Mouse (Mus musculus) brown adipose tissue, adult 24 weeks (tissue): ENCODE results near the gene Tjp1. TPM values are rescaled to one million over a fixed set of nuclear protein-coding genes. Genes with fewer than 3 reads are reported as not detected.

Experiments used
- H3K27ac ChIP-seq: fragments of 200-500 bp; replicated peaks from 2 replicates; pipeline ENCODE4 v1.5.1; 2012; ENCODE audit warnings: low read depth, mild to moderate bottlenecking, low read length
- H3K4me1 ChIP-seq: fragments of 200-500 bp; 2 replicates; pipeline ENCODE4 v1.6.1; 2012; ENCODE audit warnings: low read length, mixed read lengths; ENCODE audit not compliant: control insufficient read depth, insufficient read depth, insufficient read length
- H3K4me3 ChIP-seq: fragments of 200-500 bp; 2 replicates; pipeline ENCODE4 v1.5.1; 2012; ENCODE audit warnings: low read depth, mild to moderate bottlenecking, low read length, moderate library complexity; ENCODE audit not compliant: insufficient read depth
- polyA plus RNA-seq: library from polyadenylated mRNA; stranded (reverse); fragments of >200 nt; gene quantifications from 2 replicates; pipeline ENCODE4 v1.2.4, GENCODE M21; 2012; ENCODE audit not compliant: missing spikeins, insufficient read depth, insufficient read length

Tjp1 gene
- polyA plus RNA-seq, 1 experiment = 19.3 TPM

DNA sequence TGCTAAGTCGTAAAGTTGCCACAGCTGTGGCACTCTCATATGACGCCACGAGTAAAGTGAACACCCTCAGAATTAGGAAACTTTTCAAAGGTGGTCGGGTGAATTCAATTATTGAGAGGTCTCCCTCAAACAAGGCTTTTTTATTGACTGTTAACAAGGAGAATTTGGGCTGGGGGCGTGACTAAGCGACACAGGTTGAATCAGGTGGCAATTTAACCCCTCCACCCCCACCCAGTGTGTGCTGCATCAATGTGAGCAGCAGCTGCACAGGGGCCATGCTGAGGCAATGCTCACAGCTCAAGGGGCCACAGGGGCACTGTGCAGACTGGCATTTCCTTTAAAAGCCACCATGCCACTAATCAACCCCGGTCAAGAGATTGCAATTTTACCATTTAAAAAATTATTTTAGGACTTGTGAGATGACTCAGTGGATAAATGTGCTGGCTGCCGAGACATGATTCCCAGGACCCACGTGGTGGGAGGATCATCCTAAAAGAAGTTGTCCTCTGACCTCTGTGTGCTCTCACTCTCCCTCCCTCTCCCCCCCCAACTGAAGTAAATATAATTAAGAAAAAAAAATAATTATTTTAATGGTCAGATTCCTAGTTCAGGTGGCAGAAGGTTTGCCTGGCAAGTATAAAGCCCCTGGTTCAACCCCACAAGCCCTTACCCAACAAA lies 96.4 kb downstream of the Tjp1 start:
- no peak overlapping the region for H3K4me3 ChIP-seq
- H3K4me1 ChIP-seq = peaks cover 5% of the 10 kb centered on the region
- H3K27ac ChIP-seq = no peak overlapping the region

- H3K4me3 ChIP-seq = no peak overlapping the region
- H3K27ac ChIP-seq = peak overlapping the region; percentile 31; the same call in 1 of the 2 replicates
- peaks cover 5% of the 10 kb centered on the region for H3K4me1 ChIP-seq
Observed at GRCm38 (mm10) chr7:65430401-65430800, 97.2 kb downstream of the Tjp1 start.

- no peak overlapping the region for H3K27ac ChIP-seq
- no peak overlapping the region for H3K4me3 ChIP-seq
- peaks cover 19% of the 10 kb centered on the region for H3K4me1 ChIP-seq
Observed at GRCm38 (mm10) chr7:65424519-65424918, 103.1 kb downstream of the Tjp1 start.

DNA sequence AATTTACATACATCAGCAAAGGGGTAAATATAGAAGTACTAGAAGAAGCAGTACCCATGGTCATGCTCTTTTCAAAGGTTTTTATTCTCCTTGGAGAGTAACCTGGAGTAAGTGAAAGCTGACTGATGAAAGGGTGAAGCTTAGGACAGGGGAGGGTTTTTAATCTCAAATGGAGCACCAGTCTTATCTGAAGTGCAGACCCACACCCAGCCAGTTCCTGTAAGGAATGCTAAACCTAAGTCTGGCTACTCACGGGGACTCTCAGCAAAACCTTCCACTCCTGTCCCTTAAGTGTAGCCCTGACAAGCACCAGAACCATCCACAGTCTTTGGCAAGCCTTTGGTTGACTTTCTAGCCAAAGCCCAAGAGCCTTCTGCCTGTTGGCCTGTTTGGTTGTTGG lies 105.1 kb downstream of the Tjp1 start:
- Histone ChIP-seq H3K27ac (no peak overlapping the region), H3K4me1 (peaks cover 31% of the 10 kb centered on the region)

DNA sequence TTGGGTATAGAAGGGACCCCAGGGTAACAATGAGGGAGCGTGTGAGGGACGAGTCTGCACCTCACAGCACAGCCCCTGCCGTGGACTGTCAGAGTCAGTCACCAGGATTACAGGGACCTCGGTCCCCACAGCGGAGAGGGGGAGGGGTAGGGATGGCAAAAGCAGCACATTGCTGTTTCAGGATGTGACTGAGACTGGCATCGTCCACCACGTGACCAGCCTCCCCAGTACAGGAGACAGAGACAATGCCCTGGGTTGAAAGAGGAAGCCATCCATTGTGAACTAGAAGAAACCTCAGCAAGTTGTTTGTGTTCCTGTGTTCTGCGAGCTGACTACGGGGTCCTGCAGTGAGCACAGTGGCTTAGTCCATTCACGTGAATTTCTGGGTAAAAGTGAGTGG lies 106.1 kb downstream of the Tjp1 start:
- Histone ChIP-seq H3K4me3 (no peak overlapping the region), H3K4me1 (peaks cover 37% of the 10 kb centered on the region), H3K27ac (0 out of 2 replicates have a peak overlapping the region, but pooled peaks have one; percentile 14)

More for the DNA sequence above, 105.1 kb downstream of the Tjp1 start:
- no peak overlapping the region for H3K4me3 ChIP-seq

DNA sequence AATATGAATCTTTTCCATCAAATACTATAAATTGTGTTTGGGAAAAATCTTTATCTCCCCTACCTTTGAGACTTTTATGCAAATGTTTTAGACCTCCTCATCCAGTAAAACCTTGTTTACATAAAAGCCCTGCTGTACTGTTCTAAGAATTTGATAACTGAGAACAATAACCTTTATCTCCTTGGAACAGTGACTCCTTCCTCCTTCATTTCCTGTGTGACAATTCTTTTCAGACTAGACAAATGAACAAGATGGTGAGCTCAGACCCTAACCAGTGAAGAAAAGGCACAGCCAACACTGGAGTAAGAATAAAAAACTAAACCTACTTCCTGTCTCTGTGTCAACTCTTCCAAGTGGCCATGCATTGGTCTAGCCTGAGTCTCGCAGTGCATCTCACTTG lies 107.7 kb downstream of the Tjp1 start:
- Histone ChIP-seq H3K4me1 (peaks cover 40% of the 10 kb centered on the region), H3K4me3 (no peak overlapping the region), H3K27ac (0 out of 2 replicates have a peak overlapping the region, but pooled peaks have one; percentile 14)

DNA sequence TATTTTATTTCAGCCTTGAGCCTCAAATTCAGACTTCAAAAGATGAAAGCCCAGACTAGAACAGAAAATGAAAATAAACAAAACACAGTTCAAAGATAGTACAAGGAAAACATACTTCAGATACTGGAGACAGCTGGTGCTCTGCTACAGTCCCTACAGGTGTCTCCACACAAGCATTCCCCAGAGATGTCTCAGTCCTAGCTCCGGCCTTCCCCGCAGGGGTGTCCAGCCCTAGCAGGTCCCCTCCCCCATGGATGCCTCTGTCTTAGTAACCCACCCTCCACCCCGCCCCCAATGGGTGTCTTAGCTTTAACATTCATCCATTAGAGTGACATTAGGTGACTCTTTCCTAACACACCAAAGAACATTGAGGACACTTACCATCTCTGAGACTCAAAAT lies 108.6 kb downstream of the Tjp1 start:
- Histone ChIP-seq H3K4me3 (no peak overlapping the region), H3K4me1 (peaks cover 37% of the 10 kb centered on the region), H3K27ac (0 out of 2 replicates have a peak overlapping the region, but pooled peaks have one; percentile 18)

DNA sequence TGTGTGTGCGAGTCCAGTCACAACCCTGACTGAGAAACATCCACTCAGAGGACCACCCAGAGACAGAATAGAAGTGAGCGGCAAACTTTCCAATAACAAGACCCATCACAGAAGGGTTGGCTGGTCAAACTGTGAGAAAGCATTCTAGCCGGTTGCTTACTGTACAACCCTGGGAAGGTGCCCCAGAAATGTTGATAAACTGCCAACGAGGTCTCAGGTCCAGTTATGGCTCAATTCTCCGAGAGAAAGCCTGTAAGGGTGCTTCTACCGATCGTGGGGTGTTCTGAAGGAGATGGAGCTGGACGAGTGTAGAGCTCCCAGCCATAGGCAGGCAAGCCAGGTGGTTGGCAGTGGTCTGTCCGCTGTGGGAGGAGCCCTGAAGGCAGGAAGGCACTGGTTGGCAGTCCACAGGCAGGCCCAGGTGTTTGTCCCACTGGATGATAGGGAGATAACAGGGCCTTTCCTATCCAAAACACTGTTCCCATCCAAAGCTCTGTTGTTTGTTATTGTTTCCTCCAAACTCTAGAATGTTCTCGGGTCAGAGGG lies 109.1 kb downstream of the Tjp1 start:
- peaks cover 37% of the 10 kb centered on the region for H3K4me1 ChIP-seq
- no peak overlapping the region for H3K4me3 ChIP-seq
- peak overlapping the region; percentile 84 for H3K27ac ChIP-seq

- H3K4me1 ChIP-seq = peaks cover 34% of the 10 kb centered on the region
- no peak overlapping the region; the same call in 1 of the 2 replicates for H3K4me3 ChIP-seq
Observed at GRCm38 (mm10) chr7:65417231-65418100, 110.1 kb downstream of the Tjp1 start.

GRCm38 (mm10) chr7:65416506-65416905 lies 111.1 kb downstream of the Tjp1 start:
- no peak overlapping the region for H3K4me3 ChIP-seq
- peaks cover 33% of the 10 kb centered on the region for H3K4me1 ChIP-seq
- H3K27ac ChIP-seq = 0 out of 2 replicates have a peak overlapping the region, but pooled peaks have one; percentile 21

More at GRCm38 (mm10) chr7:65417231-65418100, 110.1 kb downstream of the Tjp1 start:
- peak overlapping the region; percentile 84 for H3K27ac ChIP-seq

DNA sequence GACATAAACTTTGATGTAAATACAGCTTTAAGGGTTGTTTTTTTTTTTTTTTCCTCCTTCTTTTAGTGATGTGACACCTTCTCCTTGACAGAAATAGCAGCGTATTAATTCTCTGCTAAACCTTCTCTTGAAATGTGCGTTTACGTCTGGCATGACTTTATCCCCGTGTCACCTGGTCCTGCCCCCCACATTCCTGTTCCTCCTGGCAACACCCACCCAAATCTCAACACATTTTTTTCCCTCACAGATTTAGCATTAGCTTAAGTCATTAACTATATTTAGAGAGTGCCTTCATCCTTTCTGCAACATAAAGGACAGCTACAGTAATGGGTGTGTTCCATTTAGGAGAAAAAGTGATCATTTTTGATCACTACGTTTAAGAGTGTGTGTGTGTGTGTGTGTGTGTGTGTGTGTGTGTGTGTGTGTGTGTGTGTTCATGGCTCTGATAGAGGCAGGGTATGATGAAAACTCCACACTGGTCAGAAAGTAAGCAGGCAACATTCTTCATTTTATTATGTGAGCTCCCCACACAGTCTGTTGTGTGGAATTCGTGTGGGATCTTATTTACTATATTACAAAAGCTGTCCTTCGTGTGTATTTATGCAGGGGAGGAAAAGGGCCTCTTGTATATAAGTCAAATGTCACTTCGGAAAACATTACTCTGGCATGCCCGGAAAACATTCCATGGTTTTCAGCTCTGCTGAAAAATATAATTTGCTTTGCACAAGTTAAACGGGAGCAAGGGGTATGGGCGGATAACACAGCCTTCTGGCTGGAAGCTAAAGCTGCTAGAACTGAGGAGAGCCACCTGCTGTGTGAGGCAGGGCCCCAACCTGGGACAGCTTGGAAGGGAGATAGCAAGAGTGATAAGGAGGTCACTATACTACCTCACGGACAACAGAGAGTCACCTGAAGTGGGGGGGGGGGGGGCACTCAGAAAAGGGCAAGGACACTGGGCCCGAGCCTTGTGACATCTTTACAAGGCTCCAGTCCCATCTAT lies 113.3 kb downstream of the Tjp1 start:
- Histone ChIP-seq H3K4me3 (no peak overlapping the region), H3K4me1 (peaks cover 27% of the 10 kb centered on the region), H3K27ac (no peak overlapping the region)

DNA sequence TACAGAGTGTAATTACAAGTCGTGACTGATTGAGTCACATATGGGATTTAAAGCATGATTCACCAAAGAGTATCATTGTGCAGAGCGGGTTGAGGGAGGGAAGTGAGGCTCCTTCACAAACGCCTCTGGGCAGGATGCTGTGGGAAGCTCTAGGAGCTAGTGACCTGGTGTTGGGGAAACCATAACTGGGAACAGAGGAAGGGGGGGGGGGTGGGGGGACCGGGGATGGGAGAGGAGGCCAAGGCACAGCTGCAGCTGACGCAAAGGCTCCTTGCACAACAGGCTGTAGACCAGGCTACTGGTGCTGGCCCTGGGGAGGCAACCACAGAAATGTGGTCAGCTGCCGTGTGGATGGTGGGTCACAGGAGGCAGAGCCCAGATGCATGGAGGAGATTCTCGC lies 116.9 kb downstream of the Tjp1 start:
- H3K27ac ChIP-seq = no peak overlapping the region

GRCm38 (mm10) chr7:65406427-65406826 lies 121.2 kb downstream of the Tjp1 start:
- Histone ChIP-seq H3K4me1 (peaks cover 2% of the 10 kb centered on the region), H3K27ac (no peak overlapping the region), H3K4me3 (no peak overlapping the region)

More for the DNA sequence above, 116.9 kb downstream of the Tjp1 start:
- peaks cover 7% of the 10 kb centered on the region for H3K4me1 ChIP-seq
- H3K4me3 ChIP-seq = no peak overlapping the region

- no peak overlapping the region for H3K4me3 ChIP-seq
Observed at GRCm38 (mm10) chr7:65402516-65402915, 125.1 kb downstream of the Tjp1 start.

More at GRCm38 (mm10) chr7:65402516-65402915, 125.1 kb downstream of the Tjp1 start:
- H3K27ac ChIP-seq = no peak overlapping the region
- no peaks in the 10 kb centered on the region for H3K4me1 ChIP-seq
